Mouse (Mus musculus): ENCODE measurements around the gene Dcaf11. TPM values are rescaled to one million over a fixed set of nuclear protein-coding genes. Genes with fewer than 3 reads are reported as not detected.

Gene Dcaf11
- polyA plus RNA-seq, 1 experiment from 2014 or later: 90.2 TPM

DNA sequence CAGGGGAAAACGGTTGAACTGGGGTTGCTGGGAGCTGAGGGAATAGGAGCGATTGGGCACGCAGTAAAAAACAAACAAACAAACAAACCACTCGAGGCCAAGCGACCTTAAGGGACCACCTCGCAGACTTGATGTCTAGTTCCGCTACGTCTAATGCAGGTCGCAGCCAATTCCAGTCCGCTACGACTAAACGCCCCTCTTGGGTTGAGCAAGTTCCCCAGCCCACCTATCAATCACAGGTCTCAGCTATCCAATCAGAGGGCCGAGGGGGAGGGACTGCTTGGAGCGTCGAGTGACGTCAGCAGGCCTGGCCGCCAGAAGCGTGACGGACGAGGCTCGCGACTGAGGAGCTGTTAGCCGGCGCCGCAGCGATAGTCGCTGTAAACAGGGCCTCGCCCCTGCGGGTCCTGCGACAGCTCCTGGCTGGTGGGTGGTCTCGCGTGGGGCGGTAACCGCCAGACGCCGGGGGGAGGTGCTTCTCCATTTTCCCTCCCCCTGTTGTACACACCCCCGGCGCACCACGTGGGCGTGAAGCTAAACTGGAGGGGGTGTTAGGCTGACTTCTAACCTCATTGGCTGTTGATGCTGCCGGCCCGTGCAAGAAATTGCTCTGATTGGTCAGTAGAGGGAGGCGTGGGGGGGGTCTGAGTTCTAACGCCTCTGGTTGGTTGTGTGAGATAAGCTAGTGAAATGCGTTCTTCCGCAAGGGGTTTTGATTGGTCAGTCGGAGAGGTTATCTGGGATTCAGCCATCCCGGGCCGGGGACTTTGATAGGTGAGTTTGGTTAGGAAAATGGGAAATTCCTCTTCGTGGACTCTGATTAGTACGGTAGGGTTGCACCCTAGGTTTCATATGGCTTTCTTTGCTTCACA is 632 bp downstream of the Dcaf11 start, which contains the start of gene A730061H03Rik:
TSS of gene A730061H03Rik (minus strand) at position 205 of the 872 bp plus-strand sequence.
- Histone ChIP-seq H3K27me3 (ENCODE audit: control insufficient read depth, insufficient read depth, low read length) (no peaks in the 10 kb centered on the region), H3K9me3 (ENCODE audit: control insufficient read depth, low read length) (no peaks in the 10 kb centered on the region), H3K36me3 (ENCODE audit: control insufficient read depth, insufficient read depth, low read length) (peaks cover 23% of the 10 kb centered on the region), H3K4me3 (ENCODE audit: low read length) (peak within 1 kb of the TSS; percentile 61), H3K9ac (ENCODE audit: low read depth, low read length) (peak within 1 kb of the TSS; percentile 74), H3K4me1 (ENCODE audit: control insufficient read depth, insufficient read depth, low read length) (peaks cover 6% of the 10 kb centered on the region; the same call in 1 of the 2 replicates), H3K27ac (ENCODE audit: low read depth, low read length) (peak within 1 kb of the TSS; percentile 98), H3K4me2 (replicated peaks; ENCODE audit: low read depth, low read length) (peak within 1 kb of the TSS; percentile 83)
- under 1% methylated on average over 51 of the region's 51 CpGs for WGBS
- peak; percentile 96 for ATAC-seq (ENCODE audit: low FRiP score, low TSS enrichment)

DNA sequence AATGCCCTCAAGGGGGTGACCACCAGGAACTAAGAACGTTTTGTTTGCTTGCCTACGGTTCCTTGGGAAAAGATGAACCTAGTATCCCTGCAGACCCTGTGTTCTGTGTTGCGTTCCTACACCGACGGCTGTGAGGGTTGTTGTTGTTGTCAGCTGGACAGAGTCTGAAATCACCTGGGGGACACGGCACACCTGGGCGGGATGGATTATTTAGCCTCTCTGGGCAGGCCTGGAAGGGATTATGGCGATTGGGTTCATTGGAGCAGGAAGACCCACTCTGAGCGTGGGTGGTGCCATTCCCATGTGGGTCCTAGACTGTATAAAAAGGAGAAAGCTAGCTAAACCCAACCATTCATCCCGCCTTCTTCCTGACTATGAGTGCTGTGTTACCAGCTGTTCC is 2.1 kb downstream of the Dcaf11 start:
- Histone ChIP-seq H3K27ac (ENCODE audit: low read depth, low read length) (no peak overlapping the region), H3K36me3 (ENCODE audit: control insufficient read depth, insufficient read depth, low read length) (peaks cover 37% of the 10 kb centered on the region), H3K4me1 (ENCODE audit: control insufficient read depth, insufficient read depth, low read length) (peaks cover 6% of the 10 kb centered on the region; the same call in 1 of the 2 replicates), H3K9ac (ENCODE audit: low read depth, low read length) (0 out of 2 replicates have a peak overlapping the region, but pooled peaks have one; percentile 1), H3K27me3 (ENCODE audit: control insufficient read depth, insufficient read depth, low read length) (no peaks in the 10 kb centered on the region), H3K9me3 (ENCODE audit: control insufficient read depth, low read length) (no peaks in the 10 kb centered on the region), H3K4me3 (ENCODE audit: low read length) (peak overlapping the region; percentile 61), H3K4me2 (replicated peaks; ENCODE audit: low read depth, low read length) (peak overlapping the region; percentile 83)
- no peak for ATAC-seq (ENCODE audit: low FRiP score, low TSS enrichment)
- 69% methylated on average over 10 of the region's 10 CpGs for WGBS

DNA sequence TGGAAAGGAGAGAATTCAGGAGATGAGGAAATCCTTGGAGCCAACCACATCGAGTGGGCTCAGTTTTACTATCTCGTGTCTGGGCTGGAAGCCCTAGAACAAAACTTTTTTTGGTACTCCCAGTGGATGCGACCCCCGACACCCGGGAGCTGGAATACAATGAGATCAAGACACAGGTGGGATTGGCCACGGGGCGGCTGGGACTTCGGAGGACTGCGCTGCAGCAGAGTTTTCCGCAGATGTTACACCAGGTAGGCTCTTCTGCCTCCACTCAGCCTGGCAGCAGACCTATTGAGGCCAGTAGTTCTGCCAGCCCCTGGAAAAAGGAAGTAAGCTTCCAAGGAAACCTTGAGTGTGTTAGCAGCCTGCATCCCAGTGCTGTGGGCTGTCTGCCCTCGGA is 3.4 kb downstream of the Dcaf11 start:
- no peak for ATAC-seq (ENCODE audit: low FRiP score, low TSS enrichment)
- Histone ChIP-seq H3K4me3 (ENCODE audit: low read length) (no peak overlapping the region), H3K9me3 (ENCODE audit: control insufficient read depth, low read length) (no peaks in the 10 kb centered on the region), H3K27ac (ENCODE audit: low read depth, low read length) (no peak overlapping the region), H3K4me2 (replicated peaks; ENCODE audit: low read depth, low read length) (no peak overlapping the region), H3K36me3 (ENCODE audit: control insufficient read depth, insufficient read depth, low read length) (peaks cover 51% of the 10 kb centered on the region), H3K9ac (ENCODE audit: low read depth, low read length) (no peak overlapping the region), H3K4me1 (ENCODE audit: control insufficient read depth, insufficient read depth, low read length) (peaks cover 6% of the 10 kb centered on the region; the same call in 1 of the 2 replicates), H3K27me3 (ENCODE audit: control insufficient read depth, insufficient read depth, low read length) (no peaks in the 10 kb centered on the region)
- WGBS: 91% methylated on average over 11 of the region's 11 CpGs

DNA sequence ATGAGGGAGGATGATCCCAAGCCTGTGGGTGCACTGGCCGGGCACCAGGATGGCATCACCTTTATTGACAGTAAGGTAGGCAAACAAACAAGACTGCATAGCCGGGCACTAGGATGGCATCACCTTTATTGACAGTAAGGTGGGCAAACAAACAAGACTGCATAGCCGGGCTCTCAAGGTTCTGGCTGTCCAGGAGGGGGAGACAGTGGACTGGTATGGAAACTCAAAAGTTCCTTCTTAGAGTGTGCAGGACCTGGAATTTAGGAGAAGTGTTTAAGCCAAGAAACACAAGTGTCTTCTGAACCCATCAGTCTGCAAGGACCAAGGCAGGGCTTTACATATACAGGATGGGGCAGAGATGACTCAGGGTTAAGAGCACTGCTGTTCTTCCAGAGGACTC is 5.9 kb downstream of the Dcaf11 start:
- Histone ChIP-seq H3K4me3 (ENCODE audit: low read length) (no peak overlapping the region), H3K27me3 (ENCODE audit: control insufficient read depth, insufficient read depth, low read length) (no peaks in the 10 kb centered on the region), H3K36me3 (ENCODE audit: control insufficient read depth, insufficient read depth, low read length) (peaks cover 66% of the 10 kb centered on the region), H3K9me3 (ENCODE audit: control insufficient read depth, low read length) (no peaks in the 10 kb centered on the region), H3K9ac (ENCODE audit: low read depth, low read length) (no peak overlapping the region), H3K27ac (ENCODE audit: low read depth, low read length) (no peak overlapping the region), H3K4me2 (replicated peaks; ENCODE audit: low read depth, low read length) (no peak overlapping the region), H3K4me1 (ENCODE audit: control insufficient read depth, insufficient read depth, low read length) (0 out of 2 replicates have a peak, but pooled peaks cover 6% of the 10 kb centered on the region)
- ATAC-seq (ENCODE audit: low FRiP score, low TSS enrichment): no peak
- 83% methylated on average over 3 of the region's 3 CpGs for WGBS

DNA sequence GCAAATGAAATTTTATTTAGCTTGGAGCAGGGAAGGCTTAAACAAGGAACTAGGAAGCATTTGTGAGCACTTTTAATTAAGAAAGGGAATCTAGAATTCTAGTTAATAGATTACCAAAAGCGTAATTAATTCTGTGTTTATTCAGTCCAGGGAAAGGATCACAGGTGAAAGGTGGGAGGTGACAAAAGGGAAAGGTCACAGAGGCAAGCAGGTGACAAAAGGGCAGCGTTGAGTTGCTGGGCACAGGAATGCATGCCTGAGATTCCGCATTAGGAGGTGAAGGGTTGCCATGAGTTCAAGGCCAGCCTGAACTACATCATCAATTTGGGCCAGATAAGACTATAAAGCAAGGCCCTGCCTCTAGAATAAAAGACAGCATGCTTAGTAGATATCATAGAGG is 7.7 kb downstream of the Dcaf11 start:
- H3K36me3 ChIP-seq (ENCODE audit: control insufficient read depth, insufficient read depth, low read length): peaks cover 66% of the 10 kb centered on the region
- H3K4me2 ChIP-seq (replicated peaks; ENCODE audit: low read depth, low read length): no peak overlapping the region
- no peaks in the 10 kb centered on the region for H3K27me3 ChIP-seq (ENCODE audit: control insufficient read depth, insufficient read depth, low read length)
- no peak overlapping the region for H3K4me3 ChIP-seq (ENCODE audit: low read length)
- WGBS: 77% methylated on average over 3 of the region's 3 CpGs
- H3K4me1 ChIP-seq (ENCODE audit: control insufficient read depth, insufficient read depth, low read length): no peaks in the 10 kb centered on the region
- H3K9ac ChIP-seq (ENCODE audit: low read depth, low read length): no peak overlapping the region
- no peak overlapping the region for H3K27ac ChIP-seq (ENCODE audit: low read depth, low read length)
- ATAC-seq (ENCODE audit: low FRiP score, low TSS enrichment): no peak
- no peaks in the 10 kb centered on the region for H3K9me3 ChIP-seq (ENCODE audit: control insufficient read depth, low read length)

DNA sequence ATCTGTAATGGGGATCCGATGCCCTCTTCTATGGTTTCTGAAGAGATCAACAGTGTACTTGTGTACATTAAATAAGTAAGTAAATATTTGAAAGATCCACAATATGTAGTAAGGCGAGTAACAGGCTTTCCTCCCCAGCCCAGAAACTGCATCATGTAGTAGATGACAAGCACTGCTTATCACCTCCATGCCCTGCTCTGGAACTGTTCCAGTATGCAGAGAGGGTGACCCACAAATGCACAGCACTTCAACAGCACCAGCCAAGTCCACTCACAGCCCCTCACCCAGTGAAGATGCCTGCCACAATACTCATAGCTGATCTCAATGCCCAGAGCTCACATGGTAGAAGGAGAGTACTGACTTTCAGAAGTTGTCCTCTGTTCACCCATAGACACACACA is 10.8 kb downstream of the Dcaf11 start:
- H3K27ac ChIP-seq (ENCODE audit: low read depth, low read length): no peak overlapping the region
- no peak overlapping the region for H3K9ac ChIP-seq (ENCODE audit: low read depth, low read length)
- no peaks in the 10 kb centered on the region for H3K9me3 ChIP-seq (ENCODE audit: control insufficient read depth, low read length)
- ATAC-seq (ENCODE audit: low FRiP score, low TSS enrichment): no peak
- 87% methylated on average over 2 of the region's 2 CpGs for WGBS
- 0 out of 2 replicates have a peak, but pooled peaks cover 4% of the 10 kb centered on the region for H3K4me1 ChIP-seq (ENCODE audit: control insufficient read depth, insufficient read depth, low read length)
- no peak overlapping the region for H3K4me3 ChIP-seq (ENCODE audit: low read length)
- H3K4me2 ChIP-seq (replicated peaks; ENCODE audit: low read depth, low read length): no peak overlapping the region
- peaks cover 41% of the 10 kb centered on the region for H3K36me3 ChIP-seq (ENCODE audit: control insufficient read depth, insufficient read depth, low read length)
- H3K27me3 ChIP-seq (ENCODE audit: control insufficient read depth, insufficient read depth, low read length): no peaks in the 10 kb centered on the region

DNA sequence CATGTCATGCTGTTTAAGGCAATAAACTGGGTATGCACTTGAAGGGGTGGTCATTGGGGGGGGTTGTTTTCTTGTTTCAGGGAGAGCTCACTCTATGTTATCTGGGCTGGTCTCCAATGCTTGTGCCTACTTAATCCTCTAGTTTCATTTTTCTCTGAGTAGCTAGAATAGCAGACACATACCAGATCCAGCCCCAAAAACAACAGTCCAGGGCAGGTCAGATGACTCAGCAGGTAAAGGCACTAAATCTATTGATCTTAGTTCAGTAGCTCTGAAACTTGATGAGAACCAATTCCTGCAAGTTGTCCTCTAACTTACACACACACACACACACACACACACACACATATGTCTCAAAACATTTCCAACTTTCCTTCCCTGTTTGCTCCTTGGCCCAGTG is 12.0 kb downstream of the Dcaf11 start:
- Histone ChIP-seq H3K4me2 (replicated peaks; ENCODE audit: low read depth, low read length) (no peak overlapping the region), H3K4me3 (ENCODE audit: low read length) (no peak overlapping the region), H3K9me3 (ENCODE audit: control insufficient read depth, low read length) (no peaks in the 10 kb centered on the region), H3K36me3 (ENCODE audit: control insufficient read depth, insufficient read depth, low read length) (peaks cover 29% of the 10 kb centered on the region), H3K27me3 (ENCODE audit: control insufficient read depth, insufficient read depth, low read length) (no peaks in the 10 kb centered on the region), H3K4me1 (ENCODE audit: control insufficient read depth, insufficient read depth, low read length) (0 out of 2 replicates have a peak, but pooled peaks cover 10% of the 10 kb centered on the region), H3K9ac (ENCODE audit: low read depth, low read length) (no peak overlapping the region), H3K27ac (ENCODE audit: low read depth, low read length) (no peak overlapping the region)
- ATAC-seq (ENCODE audit: low FRiP score, low TSS enrichment): no peak

DNA sequence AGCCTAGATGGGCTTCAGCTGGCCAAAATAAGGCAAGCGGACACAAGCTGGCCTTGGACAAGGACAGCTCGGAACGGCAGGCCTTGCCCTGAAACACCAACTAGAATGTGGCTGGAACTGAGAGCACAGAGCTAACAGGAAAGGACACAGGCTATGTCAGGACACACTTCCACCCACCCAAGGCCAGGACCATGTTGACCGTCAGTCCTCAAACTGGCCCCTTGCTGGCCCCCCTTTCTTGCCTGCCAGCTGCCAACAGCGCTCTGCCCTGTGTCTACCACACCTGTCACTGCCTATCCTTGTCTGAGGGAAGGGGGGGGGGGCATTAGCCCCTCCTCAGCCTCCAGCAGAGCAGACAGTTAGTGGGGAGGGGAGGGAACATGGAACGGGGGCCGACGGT is 15.5 kb downstream of the Dcaf11 start, which contains the start of gene Fitm1:
TSS of gene Fitm1 (plus strand) at position 316 of the 400 bp plus-strand sequence.
- no peak for ATAC-seq (ENCODE audit: low FRiP score, low TSS enrichment)
- Histone ChIP-seq H3K4me3 (ENCODE audit: low read length) (no peak within 1 kb of the TSS), H3K36me3 (ENCODE audit: control insufficient read depth, insufficient read depth, low read length) (no peaks in the 10 kb centered on the region), H3K27ac (ENCODE audit: low read depth, low read length) (no peak within 1 kb of the TSS), H3K27me3 (ENCODE audit: control insufficient read depth, insufficient read depth, low read length) (no peaks in the 10 kb centered on the region), H3K9me3 (ENCODE audit: control insufficient read depth, low read length) (no peaks in the 10 kb centered on the region), H3K4me2 (replicated peaks; ENCODE audit: low read depth, low read length) (peak within 1 kb of the TSS; percentile 13; the same call in 1 of the 2 replicates), H3K9ac (ENCODE audit: low read depth, low read length) (0 out of 2 replicates have a peak within 1 kb of the TSS, but pooled peaks have one; percentile 8), H3K4me1 (ENCODE audit: control insufficient read depth, insufficient read depth, low read length) (peaks cover 19% of the 10 kb centered on the region)
- WGBS: 80% methylated on average over 8 of the region's 8 CpGs

DNA sequence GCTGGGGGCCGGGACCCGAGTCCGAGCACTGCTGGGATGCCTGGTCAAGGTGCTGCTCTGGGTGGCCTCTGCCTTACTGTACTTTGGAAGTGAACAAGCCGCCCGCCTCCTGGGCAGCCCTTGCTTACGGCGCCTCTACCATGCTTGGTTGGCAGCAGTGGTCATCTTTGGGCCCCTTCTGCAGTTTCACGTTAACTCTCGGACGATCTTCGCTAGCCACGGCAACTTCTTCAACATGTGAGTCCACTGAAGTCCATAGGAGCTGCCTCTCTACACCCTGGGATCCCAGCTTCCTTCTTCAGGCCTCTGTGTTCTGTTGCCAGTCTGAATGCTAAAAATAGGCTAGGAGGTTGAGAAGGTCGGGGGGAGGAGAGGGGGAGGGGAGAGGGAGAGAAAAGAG is 15.9 kb downstream of the Dcaf11 start:
- 76% methylated on average over 13 of the region's 13 CpGs for WGBS
- Histone ChIP-seq H3K27ac (ENCODE audit: low read depth, low read length) (no peak overlapping the region), H3K4me1 (ENCODE audit: control insufficient read depth, insufficient read depth, low read length) (peaks cover 19% of the 10 kb centered on the region), H3K27me3 (ENCODE audit: control insufficient read depth, insufficient read depth, low read length) (no peaks in the 10 kb centered on the region), H3K36me3 (ENCODE audit: control insufficient read depth, insufficient read depth, low read length) (peaks cover 3% of the 10 kb centered on the region; the same call in 1 of the 2 replicates), H3K9me3 (ENCODE audit: control insufficient read depth, low read length) (no peaks in the 10 kb centered on the region), H3K4me3 (ENCODE audit: low read length) (no peak overlapping the region), H3K4me2 (replicated peaks; ENCODE audit: low read depth, low read length) (peak overlapping the region; percentile 13; the same call in 1 of the 2 replicates), H3K9ac (ENCODE audit: low read depth, low read length) (no peak overlapping the region)
- ATAC-seq (ENCODE audit: low FRiP score, low TSS enrichment): no peak

All from kidney, embryonic 14.5 days (tissue).